Mouse (Mus musculus) midbrain, embryonic 14.5 days (tissue): ENCODE data around the gene Abhd17c. TPM values are rescaled to one million over a fixed set of nuclear protein-coding genes. Genes with fewer than 3 reads are reported as not detected.
A peak's percentile ranks its signal among the peaks of the same experiment; 100 is the strongest.

Experiments used
- ATAC-seq: fragments of 200-750 bp; cut with Nextera tagmentation; 2 replicates; pipeline ENCODE4 v1.8.0; 2017; ENCODE audit warnings: moderate number of reproducible peaks, moderate library complexity; ENCODE audit not compliant: low FRiP score, low TSS enrichment
- DNase-seq: peaks from one replicate; pipeline ENCODE4 v3.0.0-alpha.2; 2015
- H3K27ac ChIP-seq: fragments of 300-500 bp; sonication (generic); replicated peaks from 2 replicates; pipeline ENCODE4 v1.5.1; 2014; ENCODE audit warnings: mild to moderate bottlenecking, low read depth, low read length, moderate library complexity
- H3K27me3 ChIP-seq: fragments of 300-500 bp; sonication (generic); 2 replicates; pipeline ENCODE4 v1.6.1; 2014; ENCODE audit warnings: low read length, control low read depth, mixed read lengths; ENCODE audit not compliant: control insufficient read depth, insufficient read depth
- H3K36me3 ChIP-seq: fragments of 300-500 bp; sonication (generic); 2 replicates; pipeline ENCODE4 v1.6.1; 2014; ENCODE audit warnings: low read length, control low read depth; ENCODE audit not compliant: control insufficient read depth, insufficient read depth
- H3K4me1 ChIP-seq: fragments of 300-500 bp; sonication (generic); 2 replicates; pipeline ENCODE4 v1.6.1; 2014; ENCODE audit warnings: mild to moderate bottlenecking, antibody characterized with exemption, low read length, control low read depth; ENCODE audit not compliant: control insufficient read depth, insufficient read depth
- H3K4me2 ChIP-seq: fragments of 300-500 bp; sonication (generic); 2 replicates; pipeline ENCODE4 v1.6.1; 2014; ENCODE audit warnings: mild to moderate bottlenecking, low read length, moderate library complexity
- H3K4me3 ChIP-seq: fragments of 300-500 bp; sonication (generic); replicated peaks from 2 replicates; pipeline ENCODE4 v1.5.1; 2014; ENCODE audit warnings: low read depth, low read length
- H3K9ac ChIP-seq: fragments of 300-500 bp; sonication (generic); replicated peaks from 2 replicates; pipeline ENCODE4 v1.6.1; 2014; ENCODE audit warnings: mild to moderate bottlenecking, low read length, moderate library complexity
- H3K9me3 ChIP-seq: fragments of 300-500 bp; sonication (generic); 2 replicates; pipeline ENCODE4 v1.6.1; 2016; ENCODE audit warnings: low read length, control low read depth, mixed read lengths; ENCODE audit not compliant: control insufficient read depth
- WGBS: fragments of 180-500 bp; shearing (Covaris S2); extraction: QIAGEN DNeasy Blood & Tissue Kit; methylation state at CpG from one replicate; pipeline ENCODE4 v1.1.7; 2014; 5-methylcytosine and 5-hydroxymethylcytosine counted together
- polyA plus RNA-seq: library from polyadenylated mRNA; unstranded; fragments of >200 nt; fragmentation: Nextera tagmentation; extraction: Ambion mirVana; gene quantifications from 2 replicates; pipeline ENCODE4 v1.2.1, GENCODE M21; 2014

Gene Abhd17c
- polyA plus RNA-seq, 1 experiment from 2014 or later = 50.3 TPM

GRCm38 (mm10) chr7:84149821-84150220 is 1.9 kb downstream of the Abhd17c start:
- H3K27me3 ChIP-seq = no peaks in the 10 kb centered on the region
- H3K4me2 ChIP-seq = peak overlapping the region; percentile 98
- no peaks in the 10 kb centered on the region for H3K36me3 ChIP-seq
- H3K4me1 ChIP-seq = peaks cover 45% of the 10 kb centered on the region
- WGBS = 66% methylated on average over 4 of the region's 4 CpGs
- DNase-seq (no peak), ATAC-seq (no peak)
- no peak overlapping the region for H3K27ac ChIP-seq
- H3K4me3 ChIP-seq = peak overlapping the region; percentile 81
- H3K9me3 ChIP-seq = no peaks in the 10 kb centered on the region
- H3K9ac ChIP-seq = peak overlapping the region; percentile 96; the same call in 1 of the 2 replicates

GRCm38 (mm10) chr7:84148896-84149295 is 2.8 kb downstream of the Abhd17c start:
- no peak overlapping the region for H3K9ac ChIP-seq
- no peak overlapping the region for H3K4me3 ChIP-seq
- no peaks in the 10 kb centered on the region for H3K9me3 ChIP-seq
- 86% methylated on average over 3 of the region's 3 CpGs for WGBS
- no peaks in the 10 kb centered on the region for H3K27me3 ChIP-seq
- DNase-seq (no peak), ATAC-seq (no peak)
- no peak overlapping the region for H3K27ac ChIP-seq
- H3K36me3 ChIP-seq = no peaks in the 10 kb centered on the region
- peak overlapping the region; percentile 98 for H3K4me2 ChIP-seq
- peaks cover 49% of the 10 kb centered on the region for H3K4me1 ChIP-seq

- peaks cover 55% of the 10 kb centered on the region for H3K4me1 ChIP-seq
- H3K36me3 ChIP-seq = no peaks in the 10 kb centered on the region
- H3K27ac ChIP-seq = no peak overlapping the region
- WGBS = 87% methylated on average over 1 of the region's 1 CpGs
- no peak for ATAC-seq
- H3K4me2 ChIP-seq = no peak overlapping the region
- no peak for DNase-seq
- no peak overlapping the region for H3K9ac ChIP-seq
- no peak overlapping the region for H3K4me3 ChIP-seq
- H3K9me3 ChIP-seq = no peaks in the 10 kb centered on the region
- H3K27me3 ChIP-seq = no peaks in the 10 kb centered on the region
Observed at GRCm38 (mm10) chr7:84147746-84148145, 3.9 kb downstream of the Abhd17c start.

- ATAC-seq (no peak), DNase-seq (no peak)
- H3K4me1 ChIP-seq = peaks cover 53% of the 10 kb centered on the region
- WGBS = 64% methylated on average over 2 of the region's 2 CpGs
- H3K9ac ChIP-seq = no peak overlapping the region
- no peak overlapping the region for H3K4me2 ChIP-seq
- H3K27me3 ChIP-seq = no peaks in the 10 kb centered on the region
- H3K4me3 ChIP-seq = no peak overlapping the region
- no peaks in the 10 kb centered on the region for H3K9me3 ChIP-seq
- no peaks in the 10 kb centered on the region for H3K36me3 ChIP-seq
- H3K27ac ChIP-seq = no peak overlapping the region
Observed at GRCm38 (mm10) chr7:84145633-84146032, 6.1 kb downstream of the Abhd17c start.

- DNase-seq (no peak), ATAC-seq (no peak)
- Histone ChIP-seq H3K36me3 (no peaks in the 10 kb centered on the region), H3K4me2 (no peak overlapping the region), H3K27me3 (no peaks in the 10 kb centered on the region), H3K9ac (no peak overlapping the region), H3K4me3 (no peak overlapping the region), H3K27ac (no peak overlapping the region), H3K4me1 (peaks cover 33% of the 10 kb centered on the region), H3K9me3 (no peaks in the 10 kb centered on the region)
- WGBS = 70% methylated on average over 7 of the region's 7 CpGs
Observed at GRCm38 (mm10) chr7:84142736-84143473, 8.8 kb downstream of the Abhd17c start.

- Histone ChIP-seq H3K27ac (no peak overlapping the region), H3K27me3 (no peaks in the 10 kb centered on the region), H3K9ac (no peak overlapping the region), H3K4me1 (peaks cover 33% of the 10 kb centered on the region), H3K4me2 (no peak overlapping the region), H3K9me3 (no peaks in the 10 kb centered on the region), H3K36me3 (no peaks in the 10 kb centered on the region), H3K4me3 (no peak overlapping the region)
- WGBS = 91% methylated on average over 4 of the region's 4 CpGs
- no peak for DNase-seq
- no peak for ATAC-seq
Observed at GRCm38 (mm10) chr7:84142196-84142595, 9.5 kb downstream of the Abhd17c start.

GRCm38 (mm10) chr7:84139566-84139965 is 12.1 kb downstream of the Abhd17c start:
- Histone ChIP-seq H3K27me3 (no peaks in the 10 kb centered on the region), H3K9me3 (no peaks in the 10 kb centered on the region), H3K4me3 (no peak overlapping the region), H3K36me3 (no peaks in the 10 kb centered on the region), H3K4me2 (no peak overlapping the region), H3K4me1 (peaks cover 17% of the 10 kb centered on the region), H3K9ac (no peak overlapping the region), H3K27ac (no peak overlapping the region)
- no peak for DNase-seq
- ATAC-seq = no peak
- 53% methylated on average over 4 of the region's 4 CpGs for WGBS

GRCm38 (mm10) chr7:84138731-84139130 is 13.0 kb downstream of the Abhd17c start:
- Histone ChIP-seq H3K27ac (no peak overlapping the region), H3K4me1 (peaks cover 12% of the 10 kb centered on the region), H3K27me3 (no peaks in the 10 kb centered on the region), H3K4me3 (no peak overlapping the region), H3K36me3 (no peaks in the 10 kb centered on the region), H3K9ac (no peak overlapping the region), H3K9me3 (no peaks in the 10 kb centered on the region), H3K4me2 (no peak overlapping the region)
- WGBS = 61% methylated on average over 4 of the region's 4 CpGs
- DNase-seq (no peak), ATAC-seq (no peak)

GRCm38 (mm10) chr7:84137779-84138178 is 13.9 kb downstream of the Abhd17c start:
- ATAC-seq (no peak; the same call in 1 of the 2 replicates), DNase-seq (no peak)
- Histone ChIP-seq H3K4me2 (no peak overlapping the region), H3K36me3 (no peaks in the 10 kb centered on the region), H3K9me3 (no peaks in the 10 kb centered on the region), H3K9ac (no peak overlapping the region), H3K27ac (no peak overlapping the region), H3K4me1 (peaks cover 7% of the 10 kb centered on the region), H3K27me3 (no peaks in the 10 kb centered on the region), H3K4me3 (no peak overlapping the region)
- 61% methylated on average over 3 of the region's 3 CpGs for WGBS
